Mouse (Mus musculus) lung, postnatal 4 days (tissue): Measurements from ENCODE around the gene Sdf4.

Source experiments
- DNase-seq, 2 experiments: peaks; one replicate each; pipeline ENCODE4 v3.0.0; 2021

Sdf4 gene

GRCm38 (mm10) chr4:155992241-155992905 is at the start of gene Sdf4, which contains the start of gene B3galt6:
TSS of gene Sdf4 (plus strand) at chr4:155992872.
TSS of gene B3galt6 (minus strand) at chr4:155992649.
- DNase-seq, result peak; percentile 90 to 92

- peak; percentile 49 to 68 for DNase-seq
Measured at GRCm38 (mm10) chr4:155943049-155943452, 49.6 kb upstream of the Sdf4 start.

GRCm38 (mm10) chr4:155943534-155944249 is 49.0 kb upstream of the Sdf4 start, which contains the start of gene Ube2j2:
TSS of gene Ube2j2 (plus strand) at chr4:155943831.
- DNase-seq, result peak; percentile 98 to 99

GRCm38 (mm10) chr4:155944271-155944670 is 48.4 kb upstream of the Sdf4 start:
- DNase-seq, result peak in 1 of 2 experiments; percentile 23

- no peak for DNase-seq
Measured at GRCm38 (mm10) chr4:155947094-155947493, 45.6 kb upstream of the Sdf4 start.

- DNase-seq, result no peak
Measured at GRCm38 (mm10) chr4:155955491-155955890, 37.2 kb upstream of the Sdf4 start.

- DNase-seq, result peak; percentile 75 to 84
Measured at GRCm38 (mm10) chr4:155959275-155959674, 33.4 kb upstream of the Sdf4 start.

- peak; percentile 58 to 60 for DNase-seq
Measured at GRCm38 (mm10) chr4:155962167-155962971, 30.3 kb upstream of the Sdf4 start, which contains the start of gene C1qtnf12. TSS of gene C1qtnf12 (plus strand) at chr4:155962318.

GRCm38 (mm10) chr4:155963106-155963505 is 29.6 kb upstream of the Sdf4 start:
- DNase-seq, result no peak

GRCm38 (mm10) chr4:155964396-155964795 is 28.3 kb upstream of the Sdf4 start:
- no peak for DNase-seq

GRCm38 (mm10) chr4:155969043-155969653 is 23.5 kb upstream of the Sdf4 start:
- no peak for DNase-seq

GRCm38 (mm10) chr4:155970286-155970685 is 22.4 kb upstream of the Sdf4 start:
- DNase-seq, result no peak

- DNase-seq, result no peak
Measured at GRCm38 (mm10) chr4:155972651-155973050, 20.0 kb upstream of the Sdf4 start.

GRCm38 (mm10) chr4:155973239-155973638 is 19.4 kb upstream of the Sdf4 start:
- no peak for DNase-seq

GRCm38 (mm10) chr4:155981436-155982082 is 11.1 kb upstream of the Sdf4 start:
- no peak for DNase-seq

- no peak for DNase-seq
Measured at GRCm38 (mm10) chr4:155983788-155984187, 8.9 kb upstream of the Sdf4 start.

- DNase-seq, result peak; percentile 40 to 46
Measured at GRCm38 (mm10) chr4:155991211-155991907, 1.3 kb upstream of the Sdf4 start.

- no peak for DNase-seq
Measured at GRCm38 (mm10) chr4:155991908-155992230, 803 bp upstream of the Sdf4 start.

- DNase-seq, result peak; percentile 96 to 97
Measured at GRCm38 (mm10) chr4:155992906-155993547, 355 bp downstream of the Sdf4 start.

- no peak for DNase-seq
Measured at GRCm38 (mm10) chr4:155993606-155994005, 934 bp downstream of the Sdf4 start.

GRCm38 (mm10) chr4:156004109-156004508 is 11.4 kb downstream of the Sdf4 start:
- no peak for DNase-seq
